13 mouse cellular contexts compared by ENCODE assay signal in genomic region chr1:69606844-69607243, GRCm38 (mm10).
"Had no signal": no experiment of that assay in that cellular context is flagged by ENCODE, and none has a peak within 500 bp of the region (broad histone marks: within the 10 kb centered on the region; RNA-seq: fewer than 3 reads in every experiment).

No protein-coding gene starts in this region.

- ATAC-seq: liver, postnatal 0 days; lung, postnatal 0 days; midbrain, embryonic 15.5 days had no signal

- DNase-seq: kidney, adult 18-20 months; kidney, adult 9 months; kidney, postnatal 14 days; kidney, postnatal 4 days; left cerebral cortex, postnatal 4 days; liver, postnatal 0 days; lung, embryonic 14.5 days; retina, postnatal 1 day; right cerebral cortex, postnatal 25 days; spleen, adult 18-20 months; thymus, postnatal 4 days had no signal
